28 mouse cellular contexts compared by ENCODE assay signal in the genomic region with DNA sequence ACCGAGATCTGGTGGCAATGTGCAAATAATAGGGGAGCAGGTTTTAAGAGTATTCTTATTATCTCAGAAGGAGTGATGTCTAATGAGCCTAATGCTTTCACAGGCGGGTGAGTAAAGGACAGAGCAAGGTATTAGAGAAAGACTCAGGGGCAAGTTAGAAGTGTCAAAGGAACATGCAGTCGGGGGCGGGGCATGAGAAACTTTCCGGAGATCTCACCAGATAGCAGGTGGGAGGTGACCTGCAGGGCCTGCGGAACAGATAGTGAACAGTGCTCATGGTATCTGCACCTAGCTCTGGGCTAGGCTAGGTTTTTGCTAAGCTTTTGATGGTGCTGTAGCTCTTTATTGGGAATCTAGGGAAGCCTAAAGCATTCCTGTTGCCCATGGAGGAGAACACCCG. TPM values are rescaled to one million over a fixed set of nuclear protein-coding genes. Genes with fewer than 3 reads are reported as not detected.
A peak's percentile ranks its signal among the peaks of the same experiment; 100 is the strongest.
DNase-seq lines count a peak whose midpoint lies in the region; ATAC-seq and TF ChIP-seq lines count a peak whose summit lies in the region.
"Had no signal": no experiment of that assay in that cellular context is flagged by ENCODE, and none has a peak within 500 bp of the region (broad histone marks: within the 10 kb centered on the region; RNA-seq: fewer than 3 reads in every experiment).

No protein-coding gene starts in this region.

- no peak overlapping the region for H3K27ac ChIP-seq in thymus, adult 2 months (ENCODE audit: control insufficient read depth, insufficient read depth, low read length)
- peak overlapping the region; percentile 71 for H3K27ac ChIP-seq in stomach, postnatal 0 days (replicated peaks)
- no peak overlapping the region for H3K27ac ChIP-seq in heart, embryonic 11.5 days (ENCODE audit: low read depth, low read length)
- H3K27ac ChIP-seq: embryonic facial prominence, embryonic 12.5 days; heart, embryonic 15.5 days; hindbrain, embryonic 12.5 days; hindbrain, postnatal 0 days; liver, embryonic 15.5 days; lung, embryonic 15.5 days; neural tube, embryonic 13.5 days had no signal

- DNase-seq in thymus, adult 2 months, result peak; percentile 22
- no peak for DNase-seq in thymus, postnatal 0 days (ENCODE audit: low spot score)
- peak; percentile 46 for DNase-seq in T-cell, adult 2 months (ENCODE audit: low spot score)
- no peak for DNase-seq in stomach, postnatal 0 days (ENCODE audit: low spot score)
- DNase-seq in ovary, adult 18-20 months (ENCODE audit: low spot score), result no peak
- DNase-seq in layer of hippocampus, adult 9-11 months, result no peak
- DNase-seq: adrenal gland, postnatal 10 days; B cell, adult 2 months; cerebellum, adult 11 months; cerebellum, adult 9-10 months; cerebellum, postnatal 36 days; gastrocnemius, postnatal 14 days; lung, postnatal 36 days; retina, postnatal 1 day; right cerebral cortex, postnatal 25 days had no signal

- no peaks in the 10 kb centered on the region for H3K27me3 ChIP-seq in thymus, adult 2 months (ENCODE audit: control insufficient read depth, insufficient read depth, low read length)
- no peaks in the 10 kb centered on the region for H3K27me3 ChIP-seq in stomach, postnatal 0 days (ENCODE audit: control insufficient read depth, insufficient read depth, low read length)
- no peaks in the 10 kb centered on the region for H3K27me3 ChIP-seq in heart, embryonic 11.5 days (ENCODE audit: control insufficient read depth, insufficient read depth, low read length)
- H3K27me3 ChIP-seq: embryonic facial prominence, embryonic 12.5 days; heart, embryonic 15.5 days; hindbrain, embryonic 12.5 days; liver, embryonic 15.5 days; lung, embryonic 15.5 days; neural tube, embryonic 13.5 days had no signal

- H3K9ac ChIP-seq in stomach, postnatal 0 days (ENCODE audit: low read length), result no peak overlapping the region
- H3K9ac ChIP-seq in heart, embryonic 11.5 days (ENCODE audit: low read depth, low read length), result no peak overlapping the region
- H3K9ac ChIP-seq: embryonic facial prominence, embryonic 12.5 days; heart, embryonic 15.5 days; hindbrain, embryonic 12.5 days; liver, embryonic 15.5 days; lung, embryonic 15.5 days; neural tube, embryonic 13.5 days had no signal

- no peaks in the 10 kb centered on the region for H3K9me3 ChIP-seq in stomach, postnatal 0 days (ENCODE audit: control insufficient read depth, low read length)
- no peaks in the 10 kb centered on the region for H3K9me3 ChIP-seq in heart, embryonic 11.5 days (replicated peaks; ENCODE audit: control insufficient read depth, low read length)
- H3K9me3 ChIP-seq: embryonic facial prominence, embryonic 12.5 days; heart, embryonic 15.5 days; hindbrain, embryonic 12.5 days; liver, embryonic 15.5 days; lung, embryonic 15.5 days; neural tube, embryonic 13.5 days had no signal

- TF ChIP-seq POLR2A in thymus, adult 2 months (IDR thresholded peaks at IDR 0.05; ENCODE audit: control insufficient read depth, extremely low read depth, insufficient read depth, low read length, poor library complexity), result no peak

- peak; percentile 43 for ATAC-seq in CD4-positive, CD25-positive, alpha-beta regulatory T cell, adult 4 months
- ATAC-seq in stomach, postnatal 0 days (ENCODE audit: low FRiP score, low TSS enrichment), result no peak
- ATAC-seq in heart, embryonic 11.5 days (replicated peaks; ENCODE audit: insufficient number of reproducible peaks, low FRiP score, low TSS enrichment), result no peak
- ATAC-seq: forebrain, embryonic 14.5 days; hindbrain, postnatal 0 days; intestine, embryonic 16.5 days had no signal

- H3K36me3 ChIP-seq in thymus, adult 2 months (ENCODE audit: control insufficient read depth, insufficient read depth, low read length), result no peaks in the 10 kb centered on the region
- H3K36me3 ChIP-seq in stomach, postnatal 0 days (ENCODE audit: control insufficient read depth, insufficient read depth, low read length), result no peaks in the 10 kb centered on the region
- no peaks in the 10 kb centered on the region for H3K36me3 ChIP-seq in heart, embryonic 11.5 days (ENCODE audit: control insufficient read depth, insufficient read depth, low read length)
- H3K36me3 ChIP-seq: heart, embryonic 15.5 days; hindbrain, embryonic 12.5 days; liver, embryonic 15.5 days; lung, embryonic 15.5 days had no signal

- no peak overlapping the region for H3K4me2 ChIP-seq in stomach, postnatal 0 days (replicated peaks; ENCODE audit: low read depth)
- H3K4me2 ChIP-seq in heart, embryonic 11.5 days, result no peak overlapping the region
- H3K4me2 ChIP-seq: embryonic facial prominence, embryonic 12.5 days; heart, embryonic 15.5 days; hindbrain, embryonic 12.5 days; liver, embryonic 15.5 days; lung, embryonic 15.5 days; midbrain, embryonic 11.5 days; neural tube, embryonic 13.5 days had no signal

- no peak for TF ChIP-seq EP300 in stomach, postnatal 0 days (optimal IDR thresholded peaks at IDR 0.05)

- H3K4me1 ChIP-seq in thymus, adult 2 months (replicated peaks; ENCODE audit: control insufficient read depth, insufficient read depth, low read length), result peaks cover 22% of the 10 kb centered on the region
- H3K4me1 ChIP-seq in stomach, postnatal 0 days (replicated peaks; ENCODE audit: control insufficient read depth, insufficient read depth), result no peaks in the 10 kb centered on the region
- H3K4me1 ChIP-seq in heart, embryonic 11.5 days (ENCODE audit: control insufficient read depth, insufficient read depth, low read length), result peaks cover 3% of the 10 kb centered on the region; the same call in 1 of the 2 replicates
- H3K4me1 ChIP-seq: hindbrain, embryonic 12.5 days; lung, embryonic 15.5 days; neural tube, embryonic 13.5 days had no signal

- no peak overlapping the region for H3K4me3 ChIP-seq in thymus, adult 2 months (ENCODE audit: control insufficient read depth, insufficient read depth, low read length)
- H3K4me3 ChIP-seq in stomach, postnatal 0 days (ENCODE audit: low read depth, low read length), result no peak overlapping the region
- H3K4me3 ChIP-seq in heart, embryonic 11.5 days (ENCODE audit: low read depth, low read length), result no peak overlapping the region
- H3K4me3 ChIP-seq: embryonic facial prominence, embryonic 12.5 days; heart, embryonic 15.5 days; hindbrain, embryonic 12.5 days; liver, embryonic 15.5 days; lung, embryonic 15.5 days; myocyte; neural tube, embryonic 13.5 days had no signal

- WGBS in thymus, adult 2 months, result 88% methylated on average over 7 of the region's 7 CpGs
- WGBS in stomach, postnatal 0 days, result 71% methylated on average over 7 of the region's 7 CpGs
- 80% methylated on average over 7 of the region's 7 CpGs for WGBS in heart, embryonic 11.5 days (ENCODE audit: insufficient replicate concordance)

- no peak for TF ChIP-seq CTCF in thymus, adult 2 months (IDR thresholded peaks at IDR 0.05; ENCODE audit: borderline replicate concordance, control insufficient read depth, extremely low read depth, insufficient read depth, low read length, poor library complexity)
- TF ChIP-seq CTCF in stomach, postnatal 0 days (IDR thresholded peaks at IDR 0.05; ENCODE audit: low read depth), result no peak

RNA-seq across cellular contexts. Expression of gene Elovl6, which starts 25.4 kb away (rescaled TPM):
- 24.8 and 40.2 TPM in 2 replicates for polyA plus RNA-seq in thymus, adult 2 months (2012; rRNA removed)
- 6.6 and 9.2 TPM in 2 replicates for polyA plus RNA-seq in thymus, postnatal 0 days (2015; fragmentation: Nextera tagmentation; extraction: Ambion mirVana)
- 10 to 100 TPM; 14.3 to 14.6 TPM for polyA plus RNA-seq in CD4-positive, CD25-positive, alpha-beta regulatory T cell, adult 4 months (2017; shearing (Covaris generic))
- 32.9 and 34.2 TPM in 2 replicates for polyA plus RNA-seq in stomach, postnatal 0 days (2015; fragmentation: Nextera tagmentation; extraction: Ambion mirVana)
- polyA plus RNA-seq in heart, embryonic 11.5 days (2014; fragmentation: Nextera tagmentation; extraction: Ambion mirVana), result 20.9 and 22.8 TPM in 2 replicates

Comparison
In these comparisons a context has a peak if more than half of its experiments do, and no peak if none do; other contexts are left out.
1. DNase-seq: peak in thymus, adult 2 months (single experiment) and T-cell, adult 2 months (single experiment); none in thymus, postnatal 0 days (single experiment), stomach, postnatal 0 days (single experiment), ovary, adult 18-20 months (single experiment) and layer of hippocampus, adult 9-11 months (single experiment).